Mouse (Mus musculus) layer of hippocampus, postnatal 25 days (tissue): ENCODE data around the gene Plk3. TPM values are rescaled to one million over a fixed set of nuclear protein-coding genes. Genes with fewer than 3 reads are reported as not detected.
"Not testable (repeated sequence)": the region's sequence is repeated elsewhere in the genome, so short reads cannot be mapped to it uniquely, and the experiment has no call there.

Experiments used
- DNase-seq, 2 experiments: peaks; one replicate each; pipeline ENCODE4 v3.0.0; 2022; ENCODE audit warnings: mixed read lengths in 2 of 2, low spot score in 1 of 2; ENCODE audit errors: extremely low spot score in 1 of 2
- total RNA-seq, 2 experiments: library from RNA; stranded (reverse); gene quantifications; 2 replicates each; pipeline ENCODE4 v1.2.3; 2021

Plk3 gene
- 10 to 100 TPM; 10.9 to 11.9 TPM for total RNA-seq

GRCm38 (mm10) chr4:117133817-117134600, at the start of gene Plk3:
Gene Plk3 (minus strand): TSS chr4:117133963.
- peak; percentile 91 to 93 for DNase-seq

GRCm38 (mm10) chr4:117182759-117183096, 49.0 kb upstream of the Plk3 start:
- DNase-seq: not testable (repeated sequence)

- peak; percentile 87 to 92 for DNase-seq
Observed at GRCm38 (mm10) chr4:117181863-117182758, 48.3 kb upstream of the Plk3 start, which contains the start of gene Kif2c. Gene Kif2c (minus strand): TSS chr4:117182639.

- DNase-seq: no peak
Observed at GRCm38 (mm10) chr4:117169936-117170335, 36.2 kb upstream of the Plk3 start.

- DNase-seq: no peak
Observed at GRCm38 (mm10) chr4:117161183-117161582, 27.4 kb upstream of the Plk3 start.

- DNase-seq: no peak
Observed at GRCm38 (mm10) chr4:117159666-117160065, 25.9 kb upstream of the Plk3 start.

GRCm38 (mm10) chr4:117156372-117156771, 22.6 kb upstream of the Plk3 start:
- no peak for DNase-seq

- peak; percentile 76 to 82 for DNase-seq
Observed at GRCm38 (mm10) chr4:117155792-117156355, 22.1 kb upstream of the Plk3 start, which contains the start of gene Rps8. Gene Rps8 (minus strand): TSS chr4:117156243.

GRCm38 (mm10) chr4:117155020-117155791, 21.4 kb upstream of the Plk3 start:
- DNase-seq: no peak

GRCm38 (mm10) chr4:117152714-117153113, 19.0 kb upstream of the Plk3 start:
- DNase-seq: no peak

GRCm38 (mm10) chr4:117151416-117151815, 17.7 kb upstream of the Plk3 start:
- no peak for DNase-seq

- DNase-seq: no peak
Observed at GRCm38 (mm10) chr4:117150212-117150733, 16.5 kb upstream of the Plk3 start.

GRCm38 (mm10) chr4:117149291-117150211, 15.8 kb upstream of the Plk3 start:
- DNase-seq: no peak

GRCm38 (mm10) chr4:117148815-117149214, 15.1 kb upstream of the Plk3 start:
- DNase-seq: no peak

GRCm38 (mm10) chr4:117148047-117148713, 14.4 kb upstream of the Plk3 start:
- DNase-seq: no peak

GRCm38 (mm10) chr4:117146176-117146575, 12.4 kb upstream of the Plk3 start:
- DNase-seq: peak; percentile 71 to 90

- DNase-seq: no peak
Observed at GRCm38 (mm10) chr4:117145248-117145647, 11.5 kb upstream of the Plk3 start.

GRCm38 (mm10) chr4:117143023-117143422, 9.3 kb upstream of the Plk3 start:
- no peak for DNase-seq
